Mouse (Mus musculus) hindbrain, embryonic 10.5 days (tissue): Measurements from ENCODE around the gene Gm37240. TPM values are rescaled to one million over a fixed set of nuclear protein-coding genes. Genes with fewer than 3 reads are reported as not detected.
A peak's percentile ranks its signal among the peaks of the same experiment; 100 is the strongest.

Experiments used
- DNase-seq: peaks from one replicate; pipeline ENCODE4 v3.0.0-alpha.2; 2017; ENCODE audit warnings: low spot score
- H3K27ac ChIP-seq: fragments of 300-500 bp; sonication (generic); 2 replicates; pipeline ENCODE4 v1.5.1; 2016; ENCODE audit warnings: mild to moderate bottlenecking, moderate library complexity
- H3K27me3 ChIP-seq: fragments of 300-500 bp; sonication (generic); 2 replicates; pipeline ENCODE4 v1.6.1; 2016; ENCODE audit warnings: mild to moderate bottlenecking; ENCODE audit not compliant: poor library complexity, insufficient read depth, severe bottlenecking
- H3K36me3 ChIP-seq: fragments of 300-500 bp; sonication (generic); 2 replicates; pipeline ENCODE4 v1.6.1; 2016; ENCODE audit warnings: mild to moderate bottlenecking, moderate library complexity
- H3K4me1 ChIP-seq: fragments of 300-500 bp; sonication (generic); replicated peaks from 2 replicates; pipeline ENCODE4 v1.6.1; 2016; ENCODE audit warnings: mild to moderate bottlenecking
- H3K4me3 ChIP-seq: fragments of 300-500 bp; sonication (generic); 2 replicates; pipeline ENCODE4 v1.5.1; 2016; ENCODE audit warnings: mild to moderate bottlenecking, moderate library complexity
- H3K9me3 ChIP-seq: fragments of 300-500 bp; sonication (generic); 2 replicates; pipeline ENCODE4 v1.6.1; 2016; ENCODE audit warnings: mild to moderate bottlenecking, moderate library complexity
- WGBS: fragments of 180-500 bp; shearing (Covaris S2); methylation state at CpG from one replicate; pipeline ENCODE4 v1.1.7; 2016; 5-methylcytosine and 5-hydroxymethylcytosine counted together
- polyA plus RNA-seq: library from polyadenylated mRNA; unstranded; fragments of >200 nt; fragmentation: Nextera tagmentation; extraction: Ambion mirVana; gene quantifications from 2 replicates; pipeline ENCODE4 v1.2.1, GENCODE M21; 2016

Gm37240 gene
- polyA plus RNA-seq, 1 experiment from 2014 or later = 1.4 TPM

DNA sequence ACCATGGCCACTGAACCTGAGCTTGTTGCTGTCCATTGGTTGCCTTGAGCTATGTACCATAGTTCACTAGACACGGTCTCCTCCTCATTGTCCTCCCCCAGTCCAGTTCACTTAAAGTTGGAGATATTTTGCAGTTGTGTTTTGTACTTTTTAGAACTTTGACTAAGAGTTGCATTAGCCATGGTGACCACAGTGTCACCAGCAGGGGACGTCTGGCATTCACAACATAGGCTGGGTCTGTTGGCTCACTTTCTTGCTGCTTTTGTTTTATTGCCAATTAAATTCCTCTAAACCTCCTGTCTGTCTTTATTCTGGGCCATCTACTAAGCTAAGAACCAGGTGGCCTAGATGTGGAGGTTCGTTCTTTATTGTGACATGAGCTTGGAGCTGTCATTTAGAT lies 1150.2 kb downstream of the Gm37240 start:
- WGBS = 83% methylated on average over 3 of the region's 3 CpGs
- peaks cover 51% of the 10 kb centered on the region for H3K27me3 ChIP-seq
- DNase-seq = no peak
- H3K36me3 ChIP-seq = no peaks in the 10 kb centered on the region
- peaks cover 29% of the 10 kb centered on the region for H3K4me1 ChIP-seq
- no peak overlapping the region for H3K27ac ChIP-seq
- no peaks in the 10 kb centered on the region for H3K9me3 ChIP-seq
- no peak overlapping the region for H3K4me3 ChIP-seq

DNA sequence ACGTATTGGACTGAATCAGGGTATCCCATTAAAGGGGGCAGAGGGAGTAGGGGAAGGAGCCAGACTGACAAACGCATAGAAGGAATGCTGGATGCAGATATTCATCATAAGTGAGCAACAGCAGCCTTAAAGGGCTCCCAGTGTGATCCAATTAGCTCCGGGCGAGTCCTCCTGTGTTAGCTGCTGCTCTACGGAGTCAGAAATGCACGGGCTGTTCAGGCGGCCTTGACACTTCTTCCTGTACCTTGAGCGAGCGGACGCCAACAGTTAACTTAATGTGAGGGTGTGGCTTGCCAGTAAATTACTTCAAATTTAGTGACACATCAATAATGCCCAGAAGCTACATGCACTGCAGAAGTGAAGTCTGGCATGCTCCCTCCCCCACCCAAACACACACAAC lies 1151.6 kb downstream of the Gm37240 start:
- H3K27ac ChIP-seq = no peak overlapping the region
- no peaks in the 10 kb centered on the region for H3K36me3 ChIP-seq
- H3K9me3 ChIP-seq = no peaks in the 10 kb centered on the region
- no peak overlapping the region for H3K4me3 ChIP-seq
- no peak for DNase-seq
- H3K4me1 ChIP-seq = peaks cover 42% of the 10 kb centered on the region
- H3K27me3 ChIP-seq = peaks cover 58% of the 10 kb centered on the region
- 83% methylated on average over 10 of the region's 10 CpGs for WGBS

DNA sequence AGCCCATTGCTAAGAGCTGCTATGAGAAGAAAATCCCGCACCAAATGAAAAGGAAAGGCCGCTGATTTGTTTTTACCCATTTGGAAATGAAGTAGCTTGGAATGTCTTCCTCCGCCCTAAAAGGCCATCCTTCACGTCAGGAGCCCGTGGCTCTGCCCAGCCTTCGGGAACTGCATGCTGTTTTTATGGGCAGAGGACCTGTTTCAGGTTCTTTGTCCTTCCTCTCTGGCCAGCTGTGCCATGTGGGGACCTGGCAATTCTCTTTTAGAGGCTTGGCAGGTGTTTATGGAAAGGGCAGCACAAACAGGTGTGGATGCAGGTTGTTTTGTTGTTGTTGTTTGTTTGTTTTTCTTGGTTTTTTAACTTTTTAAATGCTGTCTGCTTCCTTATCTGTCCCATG lies 1154.8 kb downstream of the Gm37240 start:
- H3K4me1 ChIP-seq = peaks cover 39% of the 10 kb centered on the region
- peak overlapping the region; percentile 48 for H3K4me3 ChIP-seq
- DNase-seq = no peak
- 10% methylated on average over 6 of the region's 6 CpGs for WGBS
- no peaks in the 10 kb centered on the region for H3K36me3 ChIP-seq
- H3K27ac ChIP-seq = peak overlapping the region; percentile 36; the same call in 1 of the 2 replicates
- H3K27me3 ChIP-seq = peaks cover 72% of the 10 kb centered on the region
- no peaks in the 10 kb centered on the region for H3K9me3 ChIP-seq

DNA sequence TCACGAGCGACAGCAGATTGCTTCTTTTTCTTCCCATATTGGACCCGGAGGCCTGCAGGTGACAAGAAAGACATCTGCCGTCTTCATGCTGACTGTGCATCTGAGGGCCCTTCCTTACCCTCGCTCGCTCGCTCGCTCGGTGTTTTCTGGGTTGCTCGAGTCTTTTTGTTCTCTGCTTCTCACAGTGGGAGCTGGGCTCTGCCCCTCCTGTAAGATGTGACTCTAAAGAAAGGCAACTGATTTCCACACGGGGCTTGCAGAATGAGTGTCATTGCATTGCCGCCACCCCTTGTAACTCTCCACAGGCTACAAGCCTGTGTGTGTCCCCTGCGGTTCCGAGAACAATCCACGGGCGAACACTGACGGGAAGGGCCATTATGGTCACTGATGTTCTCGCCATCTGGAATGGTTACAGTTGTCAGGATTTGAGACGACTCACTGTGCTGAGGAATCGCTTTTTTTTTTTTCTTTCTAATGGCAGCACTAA lies 1155.3 kb downstream of the Gm37240 start:
- H3K27ac ChIP-seq = peak overlapping the region; percentile 76
- peaks cover 39% of the 10 kb centered on the region for H3K4me1 ChIP-seq
- H3K36me3 ChIP-seq = no peaks in the 10 kb centered on the region
- 2% methylated on average over 20 of the region's 20 CpGs for WGBS
- H3K9me3 ChIP-seq = no peaks in the 10 kb centered on the region
- peak; percentile 58 for DNase-seq
- peak overlapping the region; percentile 48 for H3K4me3 ChIP-seq
- peaks cover 72% of the 10 kb centered on the region for H3K27me3 ChIP-seq

DNA sequence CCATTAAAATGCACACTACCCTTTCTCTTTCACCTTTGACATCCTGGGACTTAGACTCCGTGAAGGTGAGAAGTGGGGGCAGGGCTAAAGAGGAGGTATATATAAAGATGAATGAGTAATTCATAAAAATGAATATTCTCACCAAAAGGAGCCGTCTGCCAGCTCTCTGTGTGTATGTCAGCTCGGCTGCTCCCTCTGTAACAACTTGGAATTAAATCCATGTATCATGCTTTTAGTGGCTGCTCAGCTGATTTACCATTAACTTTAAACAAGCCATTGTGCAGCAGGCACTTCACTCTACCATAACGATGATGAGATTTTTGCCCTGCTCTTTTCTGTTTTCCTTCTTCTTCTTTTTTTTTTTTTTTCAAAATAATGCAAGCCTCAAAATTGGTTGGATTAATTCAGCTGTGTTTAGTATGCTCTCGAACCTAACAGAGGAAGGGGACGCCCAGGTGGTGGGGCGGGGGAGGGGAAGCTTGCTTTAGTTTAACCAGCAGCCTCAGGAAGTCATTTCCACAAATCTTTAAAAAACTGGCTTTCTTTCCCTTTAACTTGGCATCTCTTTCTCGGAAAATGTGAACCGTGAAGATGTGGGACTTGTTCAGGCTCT lies 1155.8 kb downstream of the Gm37240 start:
- H3K4me3 ChIP-seq = peak overlapping the region; percentile 48
- H3K4me1 ChIP-seq = peaks cover 39% of the 10 kb centered on the region
- no peaks in the 10 kb centered on the region for H3K9me3 ChIP-seq
- no peak for DNase-seq
- H3K27ac ChIP-seq = peak overlapping the region; percentile 76
- H3K36me3 ChIP-seq = no peaks in the 10 kb centered on the region
- 18% methylated on average over 9 of the region's 9 CpGs for WGBS
- peaks cover 68% of the 10 kb centered on the region for H3K27me3 ChIP-seq

DNA sequence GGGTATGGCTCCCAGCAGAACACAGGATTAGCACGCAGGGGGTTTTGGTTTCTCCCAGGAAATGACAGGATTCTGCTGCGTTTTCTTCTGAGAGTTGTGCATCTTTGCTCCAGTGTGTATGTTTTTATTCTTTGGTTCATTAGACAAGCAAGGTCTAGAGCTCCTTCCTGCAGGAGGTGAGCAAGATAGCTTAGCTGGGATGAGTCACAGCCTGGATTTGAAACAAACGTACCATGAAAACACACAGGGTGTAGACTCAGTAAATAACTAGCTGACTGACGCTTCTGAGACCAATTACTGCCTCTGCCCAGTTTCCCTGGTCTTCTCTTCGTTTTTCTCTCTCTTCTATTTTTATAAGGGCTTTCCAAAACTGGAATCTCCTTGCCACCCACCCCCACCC lies 1156.3 kb downstream of the Gm37240 start:
- Histone ChIP-seq H3K4me1 (peaks cover 39% of the 10 kb centered on the region), H3K27ac (no peak overlapping the region), H3K4me3 (no peak overlapping the region), H3K27me3 (peaks cover 66% of the 10 kb centered on the region), H3K9me3 (no peaks in the 10 kb centered on the region), H3K36me3 (no peaks in the 10 kb centered on the region)
- 32% methylated on average over 5 of the region's 5 CpGs for WGBS
- DNase-seq = no peak

DNA sequence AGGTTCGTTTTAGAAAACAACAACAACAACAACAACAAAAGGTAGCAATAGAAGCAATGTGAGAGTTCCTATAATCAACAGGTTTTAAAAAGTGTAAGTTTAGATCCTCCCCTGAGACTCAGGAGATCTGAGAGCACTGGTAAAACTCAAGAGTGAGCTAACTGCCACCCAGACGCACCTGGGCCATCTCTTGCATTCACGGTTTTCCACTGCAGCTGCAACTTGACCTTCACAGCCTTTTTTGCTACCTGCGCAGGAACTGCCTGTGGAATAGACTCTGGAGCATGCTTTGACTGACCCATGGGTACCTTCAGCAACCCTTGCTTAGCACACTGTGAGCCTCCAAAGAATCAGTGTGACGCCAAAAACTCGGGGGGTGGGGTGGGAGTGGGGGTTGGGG lies 1157.5 kb downstream of the Gm37240 start:
- H3K27me3 ChIP-seq = peaks cover 56% of the 10 kb centered on the region

DNA sequence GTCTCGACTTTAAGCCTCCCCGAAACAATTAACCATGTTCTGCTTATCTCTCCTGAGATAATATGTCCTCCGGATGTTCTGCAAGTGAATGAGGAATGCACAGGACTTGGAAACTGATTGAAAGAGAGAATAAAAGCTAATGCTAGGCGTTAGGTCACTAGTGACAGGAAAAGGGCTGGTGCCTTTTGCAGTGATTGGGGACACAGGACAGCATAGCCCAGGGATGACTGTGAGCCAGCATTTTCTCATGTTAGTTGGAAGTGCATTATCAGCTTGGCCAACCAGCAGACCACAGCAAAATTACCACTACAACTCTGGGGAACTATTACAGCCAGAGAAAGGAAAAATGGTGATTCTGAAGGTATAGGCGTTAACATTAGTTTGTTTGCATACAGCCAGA lies 1163.3 kb downstream of the Gm37240 start:
- no peak for DNase-seq
- H3K9me3 ChIP-seq = no peaks in the 10 kb centered on the region
- H3K36me3 ChIP-seq = no peaks in the 10 kb centered on the region
- H3K4me1 ChIP-seq = no peaks in the 10 kb centered on the region
- H3K27ac ChIP-seq = no peak overlapping the region
- whole genome bisulfite sequencing = 71% methylated on average over 5 of the region's 5 CpGs
- no peak overlapping the region for H3K4me3 ChIP-seq
- H3K27me3 ChIP-seq = peaks cover 7% of the 10 kb centered on the region

More for the DNA sequence above, 1157.5 kb downstream of the Gm37240 start:
- peaks cover 30% of the 10 kb centered on the region for H3K4me1 ChIP-seq
- WGBS = 83% methylated on average over 6 of the region's 6 CpGs
- DNase-seq = no peak
- H3K27ac ChIP-seq = no peak overlapping the region
- H3K9me3 ChIP-seq = no peaks in the 10 kb centered on the region
- H3K4me3 ChIP-seq = no peak overlapping the region
- no peaks in the 10 kb centered on the region for H3K36me3 ChIP-seq

DNA sequence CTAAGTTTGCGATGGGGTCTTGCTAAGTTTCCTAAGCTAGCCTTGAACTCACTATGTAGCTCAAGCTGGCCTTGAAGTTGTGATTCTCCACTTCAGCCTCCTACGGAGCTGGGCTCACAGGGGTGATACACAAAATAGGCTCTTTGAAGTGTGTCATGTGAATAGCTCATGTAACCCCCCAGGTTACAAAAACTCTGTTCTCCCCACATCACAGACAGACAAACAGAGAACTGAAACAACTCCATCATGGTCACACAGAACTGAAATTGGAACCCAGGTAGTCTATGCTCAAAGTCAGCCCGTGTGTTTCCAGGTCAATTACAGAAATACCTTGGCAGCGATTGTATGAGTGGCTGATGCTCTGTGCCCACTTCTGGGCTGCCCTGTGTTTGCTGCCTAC lies 1164.6 kb downstream of the Gm37240 start:
- 91% methylated on average over 4 of the region's 4 CpGs for WGBS
- Histone ChIP-seq H3K27ac (no peak overlapping the region), H3K36me3 (no peaks in the 10 kb centered on the region), H3K4me3 (no peak overlapping the region), H3K4me1 (no peaks in the 10 kb centered on the region), H3K27me3 (no peaks in the 10 kb centered on the region), H3K9me3 (no peaks in the 10 kb centered on the region)
- DNase-seq = no peak

DNA sequence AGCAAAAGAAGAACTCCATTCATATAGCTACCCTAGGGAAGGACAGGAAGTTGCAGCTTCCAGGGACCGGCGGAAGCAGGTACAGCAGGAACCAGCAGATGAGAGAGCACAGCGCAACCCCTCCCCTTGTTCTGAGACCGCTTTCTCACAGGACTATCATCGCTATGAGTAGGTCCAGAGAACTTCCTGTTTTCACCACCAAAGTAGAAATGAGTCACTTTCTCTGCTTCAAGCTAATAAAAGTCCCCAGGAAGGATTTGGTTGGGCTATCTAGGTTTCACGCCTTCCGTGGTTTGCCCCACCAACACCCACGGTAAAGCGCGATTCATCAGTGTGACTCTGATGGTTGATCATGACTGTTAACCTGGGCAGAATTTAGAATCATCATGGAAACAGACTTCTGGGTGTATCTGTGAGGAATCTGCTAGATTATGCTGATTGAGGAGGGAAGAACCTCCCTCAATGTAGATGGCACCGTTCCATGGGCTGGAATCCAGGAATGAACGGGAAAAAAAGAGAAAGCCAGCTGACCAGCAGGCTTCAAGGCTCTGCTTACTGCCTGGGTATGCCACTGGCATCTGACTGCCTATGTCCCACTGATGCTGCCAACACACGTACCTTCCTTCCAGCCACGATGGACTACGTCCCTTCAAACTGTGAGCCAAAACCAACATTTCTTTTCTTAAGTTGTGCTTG lies 1172.1 kb downstream of the Gm37240 start:
- WGBS = 93% methylated on average over 15 of the region's 15 CpGs
- no peak overlapping the region for H3K27ac ChIP-seq
- DNase-seq = no peak
- no peak overlapping the region for H3K4me3 ChIP-seq
- no peaks in the 10 kb centered on the region for H3K9me3 ChIP-seq
- H3K36me3 ChIP-seq = no peaks in the 10 kb centered on the region
- H3K27me3 ChIP-seq = no peaks in the 10 kb centered on the region
- H3K4me1 ChIP-seq = no peaks in the 10 kb centered on the region

DNA sequence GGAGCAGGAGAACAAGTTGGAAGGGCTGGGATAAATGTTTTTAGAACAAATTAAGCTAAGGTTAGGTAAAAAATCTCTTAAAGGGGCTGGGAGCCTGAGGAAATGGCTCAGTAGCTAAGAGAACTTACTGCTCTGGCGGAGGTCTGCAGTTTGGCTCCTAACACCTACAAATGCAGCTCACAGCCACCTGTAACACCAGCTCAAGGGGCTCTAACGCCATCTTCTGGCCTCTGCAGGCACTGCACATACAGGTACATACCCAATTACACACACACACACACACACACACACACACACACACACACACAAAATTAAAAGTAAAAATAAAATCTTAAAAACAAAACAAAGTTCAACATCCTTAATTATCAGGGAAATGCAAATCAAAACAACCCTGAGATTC lies 1174.4 kb downstream of the Gm37240 start:
- Histone ChIP-seq H3K4me1 (no peaks in the 10 kb centered on the region), H3K27me3 (no peaks in the 10 kb centered on the region), H3K27ac (no peak overlapping the region), H3K4me3 (no peak overlapping the region), H3K36me3 (no peaks in the 10 kb centered on the region), H3K9me3 (no peaks in the 10 kb centered on the region)
- 57% methylated on average over 2 of the region's 2 CpGs for WGBS
- DNase-seq = no peak

DNA sequence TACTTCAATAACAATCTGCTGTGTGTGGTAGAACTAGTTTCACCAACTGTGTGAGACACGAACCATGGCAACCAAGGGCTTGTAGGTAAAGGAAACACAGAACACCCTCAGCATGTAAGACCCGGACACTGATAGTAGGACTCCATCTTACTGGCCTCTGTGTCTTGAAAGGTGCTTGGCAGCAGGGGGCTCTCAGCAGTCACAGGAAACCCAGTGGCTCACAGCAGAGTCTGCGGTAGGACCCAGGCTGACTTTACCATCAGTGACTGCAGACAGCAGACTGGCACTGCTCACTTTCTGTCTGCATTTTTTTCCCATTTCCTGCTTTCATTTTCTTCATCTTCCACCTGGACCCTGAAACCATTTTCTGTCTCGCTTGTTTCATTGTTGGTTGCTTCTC lies 1176.6 kb downstream of the Gm37240 start:
- WGBS = 87% methylated on average over 4 of the region's 4 CpGs
- no peaks in the 10 kb centered on the region for H3K36me3 ChIP-seq

DNA sequence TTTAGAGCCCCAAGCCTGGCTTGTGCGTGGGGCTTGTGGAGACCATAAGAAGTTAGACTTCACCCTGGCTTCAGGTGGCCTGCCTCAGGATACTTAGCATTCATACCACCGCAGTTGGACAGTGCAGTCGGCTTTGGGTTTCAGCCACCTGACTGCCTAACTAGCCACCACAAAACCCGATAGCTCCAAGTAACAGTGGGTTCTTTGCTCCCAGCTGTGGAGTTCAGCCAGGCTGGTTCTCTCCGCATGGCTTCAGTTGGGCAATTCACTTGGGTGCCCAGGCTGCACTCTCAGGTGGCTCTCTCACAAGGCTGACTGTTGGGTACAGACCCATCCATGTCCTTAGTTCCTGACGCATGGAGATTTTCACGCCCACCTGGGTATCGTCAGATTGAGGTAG lies 1177.4 kb downstream of the Gm37240 start:
- Histone ChIP-seq H3K4me3 (no peak overlapping the region), H3K27me3 (no peaks in the 10 kb centered on the region), H3K4me1 (no peaks in the 10 kb centered on the region), H3K9me3 (peaks cover 4% of the 10 kb centered on the region; the same call in 1 of the 2 replicates), H3K27ac (no peak overlapping the region), H3K36me3 (no peaks in the 10 kb centered on the region)
- WGBS = 91% methylated on average over 8 of the region's 8 CpGs
- no peak for DNase-seq

More for the DNA sequence above, 1176.6 kb downstream of the Gm37240 start:
- Histone ChIP-seq H3K27me3 (no peaks in the 10 kb centered on the region), H3K4me1 (no peaks in the 10 kb centered on the region), H3K4me3 (no peak overlapping the region), H3K27ac (no peak overlapping the region), H3K9me3 (peaks cover 4% of the 10 kb centered on the region; the same call in 1 of the 2 replicates)
- no peak for DNase-seq
